Mouse (Mus musculus) small intestine, adult 2 months (tissue): ENCODE measurements around the gene Foxp1.

Experiments
- CTCF ChIP-seq: fragments of 200-500 bp; IDR thresholded peaks from 2 replicates; pipeline ENCODE4 v1.5.1; 2012; ENCODE audit warnings: low read depth, mild to moderate bottlenecking, control low read depth, inconsistent platforms, low read length, moderate library complexity, mixed read lengths; ENCODE audit not compliant: insufficient replicate concordance, insufficient read length; ENCODE audit errors: extremely low read depth
- POLR2A ChIP-seq: fragments of 200-500 bp; IDR thresholded peaks from 2 replicates; pipeline ENCODE4 v1.6.1; 2012; ENCODE audit warnings: low read depth, mild to moderate bottlenecking, control low read depth, inconsistent platforms, low read length, moderate library complexity

DNA sequence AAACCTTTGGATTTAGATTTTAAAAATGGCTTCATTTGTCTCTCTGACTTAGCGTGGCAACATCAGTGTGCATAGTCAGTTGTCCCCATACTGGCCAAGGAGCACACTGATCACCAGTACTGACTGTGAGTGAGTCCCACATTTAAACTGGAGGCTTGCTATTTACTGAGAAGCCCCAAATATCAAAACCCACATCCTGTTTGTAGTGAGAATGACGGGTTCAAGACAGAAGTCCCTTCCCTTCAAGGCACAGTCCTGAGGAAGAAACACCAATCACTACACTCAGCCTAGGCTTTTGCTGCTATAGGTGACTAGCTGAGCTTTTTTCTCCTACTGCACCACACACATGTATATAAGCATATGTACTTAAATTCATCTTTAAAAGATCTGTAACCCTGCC is 264.8 kb downstream of the Foxp1 start:
- TF ChIP-seq CTCF, result no peak
- no peak for TF ChIP-seq POLR2A
